Mouse (Mus musculus) thymus, adult 2 months (tissue): ENCODE results near the gene Naa35.

Source experiments
- CTCF ChIP-seq: fragments of 200-500 bp; IDR thresholded peaks from 2 replicates; pipeline ENCODE4 v1.5.1; 2012; ENCODE audit warnings: mild to moderate bottlenecking, control low read depth, low read length, moderate library complexity, borderline replicate concordance; ENCODE audit not compliant: control insufficient read depth, poor library complexity, insufficient read depth; ENCODE audit errors: extremely low read depth
- POLR2A ChIP-seq: fragments of 200-500 bp; IDR thresholded peaks from 2 replicates; pipeline ENCODE4 v1.6.1; 2012; ENCODE audit warnings: mild to moderate bottlenecking, low read length, control low read depth, moderate library complexity; ENCODE audit not compliant: control insufficient read depth, poor library complexity, insufficient read depth; ENCODE audit errors: extremely low read depth

- TF ChIP-seq POLR2A, result no peak
- TF ChIP-seq CTCF, result no peak
Observed at GRCm38 (mm10) chr13:59674761-59675150, 89.7 kb downstream of the Naa35 start.
